Mouse (Mus musculus) mouse trophoblast stem cell (cell line): Measurements from ENCODE around the gene Ldb3.

Source experiments
- in situ Hi-C, 2 experiments: fragments of 300-500 bp; cut with MseI, MboI; formaldehyde crosslinking; loops; 2 replicates in 1 of 2; 3 replicates in 1 of 2; pipeline ENCODE4 v1.15.1; 2025

Gene Ldb3

DNA sequence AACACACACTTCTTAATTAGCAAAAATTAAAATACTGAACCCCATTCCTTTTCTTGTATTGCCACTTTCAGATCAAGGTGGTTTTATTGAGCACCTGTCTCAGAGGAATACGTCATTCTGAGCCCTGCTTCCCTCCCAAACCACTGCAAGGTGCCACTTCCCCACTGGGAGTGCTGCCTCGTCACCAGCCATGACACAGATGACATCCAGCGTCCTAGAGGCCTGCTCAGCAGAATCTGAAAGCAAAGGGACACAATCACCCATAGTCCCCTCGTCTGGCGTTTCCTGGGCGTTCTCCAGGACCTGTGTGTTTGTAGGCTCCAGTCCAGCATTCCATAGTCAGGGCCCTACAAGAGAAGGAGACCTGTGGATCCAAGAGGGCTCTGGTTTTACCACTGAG lies 74.4 kb downstream of the Ldb3 start:
- in situ Hi-C loops: no loop called here

DNA sequence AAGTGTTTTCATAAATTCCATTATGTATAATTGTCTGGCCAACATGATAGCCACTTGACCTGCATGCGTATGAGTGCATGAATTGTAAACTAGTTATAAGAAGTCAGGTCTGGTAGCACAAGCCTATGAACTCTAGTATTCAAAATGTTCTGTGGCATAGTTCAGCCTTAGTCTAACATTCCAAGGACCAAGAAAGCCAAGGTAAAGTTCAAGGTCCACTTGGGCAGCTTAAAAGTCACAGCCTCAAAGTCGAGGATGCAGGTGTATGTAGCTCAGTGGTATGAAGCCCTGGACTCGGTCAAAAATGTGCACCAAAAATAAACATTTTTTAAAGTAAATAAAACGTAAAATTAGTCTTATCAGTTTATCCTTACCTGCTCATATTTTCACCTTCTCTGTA lies 75.9 kb downstream of the Ldb3 start:
- in situ Hi-C loops: no loop called here

DNA sequence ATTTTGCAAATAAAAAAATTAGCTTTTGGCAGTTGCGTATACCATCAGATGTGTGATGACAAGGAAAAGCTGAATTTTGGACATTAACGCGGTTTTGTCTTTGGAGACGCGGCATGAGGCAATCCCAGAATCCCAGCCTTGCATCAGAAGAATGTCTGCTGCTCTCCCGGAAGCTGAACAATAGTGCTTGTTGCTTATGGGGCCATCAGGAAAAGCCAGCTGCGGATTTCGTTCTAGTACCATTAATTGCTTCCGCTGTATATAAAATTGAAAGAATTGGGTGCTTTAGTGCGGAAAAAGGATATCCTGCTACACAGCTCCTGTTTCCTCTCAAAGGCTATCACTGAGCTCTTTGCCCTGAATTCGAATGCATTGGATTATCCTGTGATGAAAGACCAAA lies 76.6 kb downstream of the Ldb3 start:
- in situ Hi-C loops: no loop called here

DNA sequence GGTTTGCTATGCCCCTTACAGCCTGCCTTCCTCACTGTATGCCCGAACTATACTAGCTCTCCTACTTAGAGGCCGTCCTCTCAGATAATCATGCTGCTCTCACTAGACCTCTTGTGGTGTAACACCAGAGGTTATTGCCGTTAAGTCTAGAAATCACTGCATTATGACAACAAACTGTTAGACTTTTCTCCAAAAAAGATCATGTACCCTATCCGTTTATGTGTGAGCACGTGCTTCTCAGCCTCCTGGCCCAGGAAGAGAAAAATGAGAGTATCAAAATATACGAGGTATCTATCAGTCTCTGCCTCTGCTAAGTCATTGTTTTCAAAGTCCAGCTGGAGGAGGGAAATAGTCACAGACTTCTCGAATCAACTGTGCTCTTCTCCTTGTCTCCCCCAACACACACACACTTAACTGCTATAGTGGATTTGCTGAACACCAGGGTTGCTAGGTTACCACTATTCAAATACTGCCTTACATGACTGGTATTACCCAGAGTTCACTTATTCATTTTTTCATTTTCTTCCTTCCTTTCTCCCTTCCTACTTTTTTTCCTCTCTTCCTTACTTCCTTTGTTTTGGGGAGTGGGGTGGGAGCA lies 79.5 kb downstream of the Ldb3 start:
- in situ Hi-C loops: no loop called here

DNA sequence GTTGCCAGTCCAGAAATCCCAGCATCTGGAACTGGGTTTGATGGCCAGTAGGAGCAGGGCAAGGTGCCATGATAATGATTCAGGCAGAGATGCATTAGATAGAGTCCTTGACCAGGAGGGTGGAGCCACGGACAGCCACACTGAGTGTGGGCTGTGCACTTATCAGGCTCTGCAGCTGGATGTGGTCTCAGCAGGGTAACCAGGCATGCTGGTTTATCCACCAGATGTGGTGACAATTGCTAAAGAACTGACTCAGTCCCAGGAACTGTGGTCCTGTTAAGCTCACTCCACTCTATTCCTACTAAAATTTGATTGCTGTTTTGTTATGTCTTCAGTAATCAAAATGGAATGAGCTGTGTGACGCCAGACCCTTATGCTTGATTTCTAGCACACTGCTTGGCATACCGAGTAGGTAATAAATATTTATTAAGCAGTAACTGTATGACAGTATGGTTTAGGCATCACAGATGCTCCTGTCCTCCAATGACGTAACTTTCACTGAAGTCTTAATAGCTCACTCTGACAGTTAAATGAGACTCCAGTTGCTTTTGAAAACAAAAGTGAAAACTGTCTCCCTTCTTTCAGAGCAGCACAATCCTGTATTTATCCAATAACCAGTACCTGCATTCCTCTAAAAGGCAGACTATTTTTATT lies 80.2 kb downstream of the Ldb3 start:
- in situ Hi-C loops: no loop called here

DNA sequence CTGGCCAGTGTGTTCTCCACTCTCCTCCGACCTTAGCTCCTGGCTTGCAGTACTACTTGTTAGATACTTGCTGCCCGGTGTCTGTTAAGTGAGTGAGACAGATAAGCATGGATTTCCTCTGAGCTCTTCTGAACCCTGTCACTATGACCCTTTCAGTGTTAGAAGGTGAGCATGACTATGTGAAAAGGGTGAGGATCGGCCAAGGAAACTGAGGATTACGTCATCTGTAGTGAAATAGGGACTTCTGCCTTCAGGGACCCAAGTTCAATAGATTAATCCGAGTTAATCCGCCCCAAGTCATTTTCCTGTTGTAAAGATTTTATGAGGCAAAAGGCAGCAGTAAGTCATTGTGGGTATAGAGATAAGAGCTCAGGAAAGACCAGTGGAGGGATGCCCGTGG lies 83.2 kb downstream of the Ldb3 start:
- in situ Hi-C loops: no loop called here

DNA sequence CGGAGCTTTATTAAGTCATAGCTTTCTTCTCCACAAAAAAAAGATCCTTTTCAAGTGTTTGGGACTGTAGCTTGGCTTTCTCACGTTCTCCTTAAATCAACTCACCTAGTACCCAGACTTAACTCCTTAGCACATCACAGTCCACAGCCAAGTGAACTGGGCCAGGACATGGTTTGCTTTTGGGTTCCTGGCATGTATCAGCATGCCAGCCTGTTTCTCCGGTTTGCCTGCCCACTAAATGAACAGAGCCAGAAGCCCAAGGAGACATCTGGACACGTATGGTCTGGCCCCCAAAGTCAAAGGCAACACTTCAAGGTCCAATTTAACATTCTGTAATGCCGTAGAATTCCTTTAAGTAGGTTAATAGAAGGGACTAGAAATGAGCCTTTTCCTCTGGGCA lies 84.1 kb downstream of the Ldb3 start:
- in situ Hi-C loops: no loop called here

DNA sequence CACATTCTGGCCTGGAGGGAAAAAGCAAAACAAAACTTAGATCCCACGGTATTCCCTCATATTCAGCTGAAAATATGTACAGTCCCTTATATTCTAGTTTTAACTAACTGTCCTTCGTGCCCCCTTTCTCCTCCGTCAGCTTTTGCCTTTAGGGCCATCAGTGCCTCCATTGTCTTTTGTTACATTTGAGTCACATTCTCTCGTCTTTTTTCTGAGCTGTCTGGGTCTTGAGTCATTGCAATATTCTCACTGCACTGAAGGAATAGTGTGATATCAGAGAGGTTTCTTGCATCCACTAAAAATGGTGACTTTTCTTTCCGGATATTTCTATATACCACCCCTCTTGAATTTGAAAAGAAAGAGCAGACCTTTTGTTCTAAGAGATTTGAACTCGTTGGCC lies 84.7 kb downstream of the Ldb3 start:
- in situ Hi-C loops: no loop called here

DNA sequence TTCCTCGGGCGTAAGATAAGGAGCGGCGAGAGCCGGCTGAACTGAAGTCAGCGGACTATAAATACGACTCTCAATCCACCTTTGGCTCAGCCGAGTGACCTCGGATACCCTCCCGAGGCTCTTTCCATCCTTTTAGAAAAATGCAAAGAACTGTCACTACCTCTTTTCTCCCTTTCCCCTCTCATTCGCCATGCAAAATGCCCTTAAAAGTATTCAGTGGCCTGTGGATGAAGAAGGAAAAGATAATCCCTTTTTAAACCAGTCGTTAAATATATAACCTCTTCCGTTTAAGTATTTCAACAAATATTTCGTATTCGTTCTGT lies 85.2 kb downstream of the Ldb3 start, which contains the start of gene Bmpr1a:
TSS of gene Bmpr1a (minus strand) at position 17 of the 323 bp plus-strand sequence.
- in situ Hi-C loops: no loop called here

DNA sequence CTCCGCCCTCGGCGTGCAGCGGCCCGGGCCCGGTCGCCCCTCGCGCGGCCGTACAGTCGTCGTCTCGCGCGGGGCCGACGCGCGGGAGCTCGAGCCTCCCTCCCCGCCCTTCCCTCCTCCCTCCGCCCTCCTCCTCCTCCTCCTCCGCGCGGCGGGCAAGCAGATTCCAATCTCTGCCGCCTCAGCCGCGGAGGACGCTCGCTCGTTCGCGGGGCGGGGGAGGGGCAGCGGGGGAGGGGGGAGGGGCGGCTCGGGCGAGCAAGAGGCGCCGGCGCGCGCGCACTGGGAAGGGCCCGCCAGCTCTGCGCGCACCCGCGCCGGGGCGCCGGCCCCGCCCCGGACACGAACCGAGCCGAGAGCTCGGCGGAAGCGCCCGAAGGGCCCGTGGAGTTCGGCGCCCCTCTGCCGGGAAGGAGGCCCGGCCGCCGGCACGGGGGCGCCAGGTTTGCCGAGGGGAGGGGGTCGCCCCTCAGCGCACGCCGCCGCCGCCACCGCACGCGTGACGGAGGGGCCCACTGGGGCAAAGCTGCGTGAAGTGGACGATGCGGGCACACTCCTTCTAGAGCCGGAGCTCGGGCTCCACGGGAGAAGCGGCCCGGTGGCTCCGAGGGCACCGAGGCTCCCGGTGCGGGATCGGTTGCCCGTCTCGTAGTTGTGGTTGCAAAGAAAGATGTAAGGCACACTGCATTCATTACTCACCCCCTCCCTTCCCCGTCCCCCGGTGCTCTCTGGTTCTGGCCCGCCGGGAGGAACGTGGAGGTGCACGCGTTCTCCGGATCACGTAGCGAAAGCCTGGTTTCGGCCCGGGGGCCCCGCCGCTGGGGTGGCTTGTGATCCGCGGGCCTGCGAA lies 85.8 kb downstream of the Ldb3 start:
- in situ Hi-C loops: no loop called here

DNA sequence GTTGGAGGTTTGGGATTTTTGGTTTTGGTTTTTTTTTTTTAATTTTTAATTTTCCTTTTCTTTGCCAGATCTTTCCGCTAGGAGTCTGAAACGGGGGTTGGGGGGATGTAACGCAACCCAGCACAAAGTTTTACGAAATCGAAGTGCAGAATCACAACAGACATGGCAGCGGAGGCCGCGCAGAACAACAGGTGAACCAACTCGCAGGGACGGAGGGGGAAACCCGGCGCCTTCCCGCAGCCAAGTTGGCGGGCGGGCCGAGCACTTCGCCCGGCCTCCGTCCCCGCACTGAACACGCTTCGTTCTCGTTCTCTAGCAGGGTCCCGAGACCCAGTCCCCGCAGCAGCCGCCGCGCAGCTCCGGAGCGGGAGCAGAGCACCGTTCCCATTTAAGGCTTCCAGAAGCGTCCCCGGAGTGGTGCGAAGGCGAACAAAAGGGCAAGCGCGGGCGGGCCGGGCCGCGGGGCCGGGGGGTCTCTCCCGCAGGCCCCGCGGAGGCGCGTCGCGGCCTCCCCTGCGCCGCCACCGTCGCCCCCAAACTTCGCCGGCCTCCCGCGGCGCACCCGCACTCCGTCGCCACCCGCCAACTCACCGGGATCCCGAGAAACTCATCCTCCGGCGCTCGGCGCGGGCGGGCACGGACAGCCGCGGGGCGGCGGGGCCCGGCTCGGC lies 86.5 kb downstream of the Ldb3 start:
- in situ Hi-C loops: no loop called here

DNA sequence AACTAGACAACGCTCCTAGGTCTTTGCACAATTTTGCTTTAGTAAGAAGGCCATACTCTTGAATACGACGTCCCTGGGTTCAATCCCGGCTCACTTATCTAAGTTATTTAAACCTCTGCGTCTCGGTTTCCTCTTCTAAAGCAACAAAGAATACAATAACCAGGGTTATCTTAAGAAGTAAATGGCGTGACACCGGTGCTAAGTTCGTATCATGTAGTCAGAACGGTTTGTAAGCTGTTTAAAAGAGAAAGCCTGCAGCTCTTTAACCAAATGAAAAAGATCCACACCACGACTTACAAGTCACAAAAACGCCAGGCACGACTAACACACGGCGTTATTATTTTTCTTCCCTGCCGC lies 87.1 kb downstream of the Ldb3 start:
- in situ Hi-C loops: no loop called here

DNA sequence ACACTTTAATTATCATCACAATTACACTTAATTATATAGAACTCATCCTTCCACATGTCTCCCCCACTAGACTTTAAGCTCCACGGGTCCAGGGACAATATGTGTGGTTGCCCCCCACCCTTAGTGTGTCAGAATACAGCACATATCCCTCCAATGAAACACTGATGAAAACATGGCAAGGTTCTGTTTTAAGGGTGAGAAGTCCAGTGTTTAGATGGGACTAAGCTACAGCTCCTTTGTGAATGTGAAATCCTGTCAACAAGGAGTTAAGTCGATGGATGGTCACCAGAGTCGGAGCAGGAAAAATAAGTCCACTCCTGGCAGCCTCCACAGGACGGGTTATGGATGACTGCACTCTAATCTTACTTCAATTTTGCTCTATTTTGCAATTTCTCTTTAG lies 88.2 kb downstream of the Ldb3 start:
- in situ Hi-C loops: no loop called here

DNA sequence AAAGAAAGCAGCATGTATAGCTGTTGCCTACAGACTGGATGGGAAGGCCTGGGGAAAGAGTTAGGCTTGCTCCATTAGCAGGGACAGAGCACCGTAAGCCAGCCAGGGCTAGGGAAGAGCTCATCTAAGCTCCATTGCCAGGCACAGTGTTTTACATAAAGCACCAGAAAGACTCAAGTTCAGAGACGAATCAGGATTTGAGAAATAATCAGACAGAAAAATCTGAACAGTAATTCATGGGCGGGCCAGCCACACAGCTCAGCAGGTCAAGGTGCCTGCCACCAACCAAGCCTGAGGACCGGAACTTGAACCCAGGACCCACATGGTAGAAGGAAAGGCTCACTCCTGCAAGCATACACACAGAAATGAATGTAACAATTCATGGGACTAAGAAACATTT lies 88.8 kb downstream of the Ldb3 start:
- in situ Hi-C loops: no loop called here

DNA sequence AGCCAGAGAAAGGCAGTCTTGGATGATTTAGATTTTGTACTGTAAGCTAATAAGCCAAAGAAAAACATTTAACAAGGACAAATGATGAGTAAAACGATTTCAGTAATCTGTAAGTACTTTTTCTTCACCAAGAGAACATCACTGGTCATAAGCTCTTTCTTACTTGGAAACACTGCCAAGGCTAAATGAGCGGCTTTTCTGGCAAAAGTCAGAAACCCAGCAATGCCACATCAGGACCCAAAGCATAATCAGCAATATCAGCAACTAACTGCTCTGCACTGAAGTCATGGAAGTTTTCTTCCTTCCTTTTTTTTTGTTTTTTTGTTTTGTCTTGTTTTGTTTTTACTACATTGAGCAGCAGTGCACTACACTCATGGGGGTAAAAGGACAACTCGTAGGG lies 91.1 kb downstream of the Ldb3 start:
- in situ Hi-C loops: no loop called here

DNA sequence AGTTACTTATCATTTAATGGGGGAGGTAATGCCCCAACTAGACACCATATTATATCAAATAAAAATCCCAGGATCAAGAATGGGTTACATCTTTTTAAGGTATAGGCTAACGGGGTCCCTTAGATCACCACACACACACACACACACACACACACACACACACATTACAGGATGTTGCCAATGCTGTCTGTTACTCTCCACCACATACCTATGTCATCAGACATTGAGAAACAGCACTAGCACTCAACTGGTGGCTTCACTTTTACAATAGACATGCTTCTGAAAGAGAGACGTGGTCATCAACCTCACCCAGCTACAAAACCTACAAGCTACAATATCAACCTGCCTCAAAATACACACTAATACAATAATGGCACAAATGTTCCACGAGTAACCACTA lies 94.8 kb downstream of the Ldb3 start:
- in situ Hi-C loops: no loop called here

DNA sequence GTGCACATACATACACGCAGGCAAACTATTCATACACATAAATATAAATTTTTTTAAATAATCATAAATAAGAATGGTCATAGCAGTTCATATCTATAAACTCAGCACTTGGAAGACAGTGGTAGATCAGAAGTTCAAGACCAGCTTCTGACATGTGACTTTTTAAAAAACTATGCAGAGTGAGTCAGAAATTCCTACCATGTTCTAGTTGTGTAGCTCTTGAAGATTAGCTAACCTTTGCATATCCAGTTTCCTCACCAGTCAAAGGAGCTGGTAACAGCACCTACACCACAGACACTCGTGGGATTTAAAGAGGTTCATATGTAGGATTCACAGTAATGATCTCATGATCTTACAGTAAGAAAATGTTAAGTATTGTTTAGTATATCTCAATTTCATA lies 95.8 kb downstream of the Ldb3 start:
- in situ Hi-C loops: no loop called here

DNA sequence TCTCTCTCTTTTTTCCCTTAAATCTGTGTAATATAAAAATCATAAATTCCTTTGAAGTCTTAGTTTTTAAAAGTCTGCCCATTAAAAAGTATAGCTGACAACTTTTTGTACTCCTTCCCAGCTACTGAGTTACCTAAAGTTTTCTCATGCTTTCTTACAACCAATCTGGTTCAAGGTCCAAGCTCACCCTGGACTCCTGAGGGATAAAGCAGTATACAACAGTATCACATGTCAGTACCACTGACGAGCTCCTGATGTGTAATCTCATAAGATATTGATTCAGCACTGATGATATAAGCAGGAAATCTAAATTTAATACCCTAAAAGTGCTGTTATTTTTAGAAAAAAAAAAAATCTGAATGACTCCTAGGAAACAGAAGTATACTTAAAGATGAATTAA lies 97.5 kb downstream of the Ldb3 start:
- in situ Hi-C loops: no loop called here

DNA sequence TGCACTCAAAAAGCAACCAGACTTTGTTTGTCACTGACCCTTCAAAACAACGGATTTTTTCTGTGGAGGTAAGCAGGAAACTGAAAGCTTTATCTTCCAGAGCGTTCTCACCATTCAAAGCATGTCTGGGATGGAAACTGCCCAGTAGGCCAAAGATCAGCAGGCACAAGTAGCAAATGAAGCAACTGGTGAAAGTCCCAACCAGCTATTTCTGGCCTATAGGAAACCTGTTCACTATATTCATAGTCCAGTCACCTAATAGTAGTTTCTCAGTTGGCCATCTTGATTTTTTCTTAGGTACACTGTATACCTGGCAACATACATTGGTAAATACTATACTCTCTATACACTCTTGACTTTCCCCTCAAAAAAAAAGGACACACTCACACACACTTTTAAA lies 98.6 kb downstream of the Ldb3 start:
- in situ Hi-C loops: no loop called here

DNA sequence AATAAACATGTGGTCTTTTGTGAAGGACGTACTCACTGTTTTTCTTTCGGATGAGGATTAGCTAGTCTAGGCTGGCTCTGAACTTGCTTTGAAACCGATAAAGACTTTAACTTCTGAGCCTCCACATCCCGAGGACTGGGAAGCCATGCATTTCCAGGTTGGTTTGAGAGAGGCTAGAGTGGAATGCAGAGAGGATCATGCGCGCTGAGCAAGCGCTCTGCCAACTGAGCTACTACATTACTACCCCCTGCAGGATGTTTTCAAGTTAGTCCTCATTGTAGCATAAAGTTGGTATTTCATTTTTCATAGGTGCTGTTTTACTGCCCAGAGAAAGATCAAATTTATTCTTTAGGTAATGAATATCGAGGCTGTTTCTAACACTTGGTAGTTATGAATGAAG lies 102.3 kb downstream of the Ldb3 start:
- in situ Hi-C loops: no loop called here

DNA sequence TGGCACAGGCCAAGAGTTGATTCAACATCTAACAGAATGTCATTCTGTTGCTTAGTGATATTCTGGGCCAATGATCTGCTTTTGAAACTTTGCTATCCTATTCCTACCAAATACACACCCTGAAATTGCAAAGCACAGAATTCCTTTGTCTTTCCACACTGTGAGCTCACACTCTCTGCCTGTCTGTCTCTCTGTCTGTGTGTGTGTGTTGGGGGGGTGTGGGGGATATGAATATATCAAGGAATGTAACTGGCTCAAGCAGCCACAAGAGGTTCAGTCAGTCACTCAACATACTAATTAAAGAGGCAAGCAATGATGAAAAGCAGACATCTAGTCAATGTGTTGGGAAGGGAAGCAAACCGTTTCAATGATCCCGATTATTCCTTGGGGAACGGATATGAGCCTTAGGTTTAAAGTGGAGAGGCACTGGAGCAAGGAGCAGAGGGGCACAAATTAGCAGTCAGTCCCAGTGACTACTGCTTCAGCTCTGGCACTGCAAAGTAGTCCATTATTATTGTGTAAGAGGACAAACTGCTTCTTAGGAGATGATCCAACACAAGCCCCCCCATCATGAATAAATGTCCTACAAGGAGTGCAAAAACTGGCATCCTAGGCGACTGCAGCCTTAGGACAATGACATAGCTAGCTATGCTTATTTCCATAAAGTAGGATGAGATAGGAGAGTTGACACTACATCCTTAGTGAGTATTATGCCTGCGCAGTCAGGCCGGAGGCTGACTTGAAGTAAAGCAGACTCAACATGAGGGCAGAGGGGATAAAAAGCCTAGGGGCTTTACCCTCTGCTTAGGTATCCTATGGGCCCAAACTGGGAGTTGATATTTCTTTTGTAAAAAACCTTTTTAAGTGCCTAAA lies 104.8 kb downstream of the Ldb3 start:
- in situ Hi-C loops: no loop called here
